25 mouse cellular contexts compared by ENCODE assay signal in genomic region chr12:107757184-107757583, GRCm38 (mm10).
A peak's percentile ranks its signal among the peaks of the same experiment; 100 is the strongest.
DNase-seq lines count a peak whose midpoint lies in the region; ATAC-seq and TF ChIP-seq lines count a peak whose summit lies in the region.
"Had no signal": no experiment of that assay in that cellular context is flagged by ENCODE, and none has a peak within 500 bp of the region (broad histone marks: within the 10 kb centered on the region; RNA-seq: fewer than 3 reads in every experiment).

No protein-coding gene starts in this region.

- no peak overlapping the region for H3K4me3 ChIP-seq in lung, embryonic 15.5 days
- H3K4me3 ChIP-seq in lung, postnatal 0 days (ENCODE audit: low read depth, low read length) = no peak overlapping the region
- no peak overlapping the region for H3K4me3 ChIP-seq in embryonic facial prominence, embryonic 14.5 days (ENCODE audit: low read depth, low read length)
- H3K4me3 ChIP-seq in stomach, embryonic 16.5 days (replicated peaks; ENCODE audit: low read length) = no peak overlapping the region
- H3K4me3 ChIP-seq: erythroblast, embryonic 14.5 days; gastrocnemius, adult 2 months; heart, embryonic 12.5 days; hindbrain, embryonic 13.5 days; liver, embryonic 12.5 days; midbrain, embryonic 15.5 days; myocyte had no signal

- H3K36me3 ChIP-seq in lung, embryonic 15.5 days = no peaks in the 10 kb centered on the region
- no peaks in the 10 kb centered on the region for H3K36me3 ChIP-seq in lung, postnatal 0 days (ENCODE audit: insufficient read depth, low read length)
- no peaks in the 10 kb centered on the region for H3K36me3 ChIP-seq in embryonic facial prominence, embryonic 14.5 days (ENCODE audit: control insufficient read depth, insufficient read depth, low read length)
- no peaks in the 10 kb centered on the region for H3K36me3 ChIP-seq in stomach, embryonic 16.5 days (ENCODE audit: control insufficient read depth, insufficient read depth, low read length)
- H3K36me3 ChIP-seq: heart, embryonic 12.5 days; hindbrain, embryonic 13.5 days; liver, embryonic 12.5 days; midbrain, embryonic 15.5 days had no signal

- TF ChIP-seq CTCF in lung, postnatal 0 days (IDR thresholded peaks at IDR 0.05) = no peak

- ATAC-seq in lung, embryonic 15.5 days (ENCODE audit: borderline replicate concordance, extremely low read depth, low FRiP score, low TSS enrichment) = no peak
- ATAC-seq in lung, postnatal 0 days = no peak
- no peak for ATAC-seq in embryonic facial prominence, embryonic 14.5 days (ENCODE audit: low read depth)
- no peak for ATAC-seq in stomach, embryonic 16.5 days (ENCODE audit: insufficient read depth, low FRiP score)
- ATAC-seq: activated CD4-positive, CD25-positive, alpha-beta regulatory T cell, adult 4 months; CD4-positive, CD25-positive, alpha-beta regulatory T cell, adult 4 months; inflammation-experienced regulatory T-cells, adult 6 months; liver, embryonic 12.5 days; midbrain, embryonic 15.5 days had no signal

- H3K4me1 ChIP-seq in lung, embryonic 15.5 days = peaks cover 56% of the 10 kb centered on the region
- H3K4me1 ChIP-seq in lung, postnatal 0 days (ENCODE audit: insufficient read depth, low read depth, low read length) = peaks cover 4% of the 10 kb centered on the region; the same call in 1 of the 2 replicates
- H3K4me1 ChIP-seq in embryonic facial prominence, embryonic 14.5 days (ENCODE audit: control insufficient read depth, insufficient read depth, low read length) = peaks cover 36% of the 10 kb centered on the region
- H3K4me1 ChIP-seq in stomach, embryonic 16.5 days (ENCODE audit: control insufficient read depth, insufficient read depth, low read length) = peaks cover 32% of the 10 kb centered on the region
- H3K4me1 ChIP-seq: liver, embryonic 12.5 days had no signal

- H3K27ac ChIP-seq in lung, embryonic 15.5 days = peak overlapping the region; percentile 15; the same call in 1 of the 2 replicates
- no peak overlapping the region for H3K27ac ChIP-seq in lung, postnatal 0 days (ENCODE audit: low read length)
- H3K27ac ChIP-seq in embryonic facial prominence, embryonic 14.5 days (replicated peaks; ENCODE audit: low read depth, low read length) = 0 out of 2 replicates have a peak overlapping the region, but pooled peaks have one; percentile 15
- H3K27ac ChIP-seq in stomach, embryonic 16.5 days (ENCODE audit: low read length) = 0 out of 2 replicates have a peak overlapping the region, but pooled peaks have one; percentile 4
- H3K27ac ChIP-seq: gastrocnemius, adult 2 months; hindbrain, embryonic 13.5 days; liver, embryonic 12.5 days; midbrain, embryonic 15.5 days had no signal

- peak; percentile 36 for DNase-seq in embryo, embryonic 10.5 days (ENCODE audit: low spot score)
- no peak for DNase-seq in embryo, embryonic 11 days
- no peak for DNase-seq in lung, postnatal 0 days (ENCODE audit: low spot score)
- DNase-seq in embryonic facial prominence, embryonic 14.5 days (ENCODE audit: low spot score) = peak; percentile 55
- DNase-seq in cerebellum, postnatal 14 days = no peak
- DNase-seq: adrenal gland, postnatal 14 days; cerebellum, adult 2 months; gastrocnemius, adult 2 months; heart, postnatal 14 days; kidney, adult 9 months; kidney, postnatal 25 days; lung, adult 2 months; right cerebral cortex, postnatal 14 days; thymus, postnatal 25 days had no signal

- no peaks in the 10 kb centered on the region for H3K9me3 ChIP-seq in lung, embryonic 15.5 days
- no peaks in the 10 kb centered on the region for H3K9me3 ChIP-seq in lung, postnatal 0 days (ENCODE audit: low read length)
- H3K9me3 ChIP-seq in embryonic facial prominence, embryonic 14.5 days (ENCODE audit: control insufficient read depth, low read length) = no peaks in the 10 kb centered on the region
- no peaks in the 10 kb centered on the region for H3K9me3 ChIP-seq in stomach, embryonic 16.5 days (replicated peaks; ENCODE audit: control insufficient read depth, low read length)
- H3K9me3 ChIP-seq: heart, embryonic 12.5 days; hindbrain, embryonic 13.5 days; liver, embryonic 12.5 days; midbrain, embryonic 15.5 days had no signal

- 27% methylated on average over 10 of the region's 10 CpGs for WGBS in lung, embryonic 15.5 days
- WGBS in lung, postnatal 0 days = 34% methylated on average over 10 of the region's 10 CpGs
- 19% methylated on average over 10 of the region's 10 CpGs for WGBS in embryonic facial prominence, embryonic 14.5 days
- WGBS in stomach, embryonic 16.5 days = 34% methylated on average over 10 of the region's 10 CpGs

- H3K27me3 ChIP-seq in lung, embryonic 15.5 days = no peaks in the 10 kb centered on the region
- H3K27me3 ChIP-seq in lung, postnatal 0 days (replicated peaks; ENCODE audit: insufficient read depth, low read length) = no peaks in the 10 kb centered on the region
- no peaks in the 10 kb centered on the region for H3K27me3 ChIP-seq in embryonic facial prominence, embryonic 14.5 days (replicated peaks; ENCODE audit: control insufficient read depth, insufficient read depth, low read length)
- no peaks in the 10 kb centered on the region for H3K27me3 ChIP-seq in stomach, embryonic 16.5 days (ENCODE audit: control insufficient read depth, insufficient read depth, low read length)
- H3K27me3 ChIP-seq: hindbrain, embryonic 13.5 days; liver, embryonic 12.5 days; midbrain, embryonic 15.5 days had no signal

- no peak overlapping the region for H3K4me2 ChIP-seq in lung, embryonic 15.5 days
- H3K4me2 ChIP-seq in lung, postnatal 0 days (replicated peaks; ENCODE audit: low read depth, low read length) = no peak overlapping the region
- H3K4me2 ChIP-seq in embryonic facial prominence, embryonic 14.5 days (ENCODE audit: low read depth, low read length) = no peak overlapping the region
- no peak overlapping the region for H3K4me2 ChIP-seq in stomach, embryonic 16.5 days (ENCODE audit: low read depth, low read length)
- H3K4me2 ChIP-seq: heart, embryonic 12.5 days; hindbrain, embryonic 13.5 days; liver, embryonic 12.5 days; midbrain, embryonic 15.5 days had no signal

- no peak overlapping the region for H3K9ac ChIP-seq in lung, embryonic 15.5 days
- no peak overlapping the region for H3K9ac ChIP-seq in lung, postnatal 0 days (replicated peaks; ENCODE audit: low read depth)
- H3K9ac ChIP-seq in embryonic facial prominence, embryonic 14.5 days (ENCODE audit: low read depth, low read length) = no peak overlapping the region
- 0 out of 2 replicates have a peak overlapping the region, but pooled peaks have one; percentile 11 for H3K9ac ChIP-seq in stomach, embryonic 16.5 days (ENCODE audit: low read length)
- H3K9ac ChIP-seq: heart, embryonic 12.5 days; hindbrain, embryonic 13.5 days; liver, embryonic 12.5 days; midbrain, embryonic 15.5 days had no signal

- TF ChIP-seq EP300 in lung, postnatal 0 days (IDR thresholded peaks at IDR 0.05) = no peak

Comparison
In these comparisons a context has a peak if more than half of its experiments do, and no peak if none do; other contexts are left out.
1. DNase-seq: peak in embryo, embryonic 10.5 days (single experiment) and embryonic facial prominence, embryonic 14.5 days (single experiment); none in embryo, embryonic 11 days (single experiment), lung, postnatal 0 days (single experiment) and cerebellum, postnatal 14 days (0 of 2).